Mouse (Mus musculus) right cerebral cortex, adult 18-20 months (tissue): ENCODE results near the gene Cep131.

Source experiments
- DNase-seq: peaks from one replicate; pipeline ENCODE4 v3.0.0; 2022; ENCODE audit warnings: mixed read lengths

The Cep131 gene

DNA sequence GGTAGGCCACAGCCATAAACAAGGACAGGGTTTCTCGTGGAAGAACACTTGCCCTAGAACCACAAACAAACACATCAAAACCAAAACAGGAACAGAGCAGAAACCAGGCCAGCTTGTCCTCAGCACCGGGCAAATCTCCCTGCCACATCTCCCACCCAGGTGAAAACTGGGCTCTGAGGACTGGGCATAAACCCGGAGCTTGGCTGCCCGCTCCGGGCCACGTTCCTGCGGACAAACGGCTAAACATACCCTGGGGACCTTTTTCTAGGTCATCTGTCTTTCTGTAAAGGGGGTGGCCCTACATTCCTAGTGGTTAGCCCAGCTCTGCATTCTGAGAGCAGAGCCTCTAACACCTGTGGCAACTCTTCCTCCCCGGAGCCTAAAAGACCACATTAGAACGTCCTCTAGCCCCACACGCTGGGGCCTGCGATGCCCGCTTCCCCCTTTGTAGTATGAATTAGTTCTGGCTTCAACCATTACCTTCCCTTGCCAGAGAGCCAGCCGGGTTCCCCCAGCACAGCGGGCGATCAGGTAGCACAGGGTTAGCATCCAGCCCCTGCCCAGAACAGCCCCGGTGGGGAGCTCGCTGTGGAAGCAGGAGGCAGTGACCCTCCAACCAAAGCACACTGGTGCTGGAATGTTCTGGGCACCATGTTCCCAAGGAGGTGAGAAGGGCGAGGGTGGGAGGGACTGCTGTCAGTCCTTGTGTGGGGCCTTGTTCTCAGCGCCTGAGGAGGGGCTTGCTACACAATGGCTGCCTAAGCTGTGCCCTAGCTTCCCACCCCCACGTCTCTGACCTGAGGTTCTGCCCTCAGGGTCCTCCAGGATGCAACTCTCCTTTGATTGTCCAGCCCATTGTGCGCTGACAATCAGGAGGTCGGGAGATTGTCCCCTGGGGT, 66.8 kb downstream of the Cep131 start:
- DNase-seq: no peak

DNA sequence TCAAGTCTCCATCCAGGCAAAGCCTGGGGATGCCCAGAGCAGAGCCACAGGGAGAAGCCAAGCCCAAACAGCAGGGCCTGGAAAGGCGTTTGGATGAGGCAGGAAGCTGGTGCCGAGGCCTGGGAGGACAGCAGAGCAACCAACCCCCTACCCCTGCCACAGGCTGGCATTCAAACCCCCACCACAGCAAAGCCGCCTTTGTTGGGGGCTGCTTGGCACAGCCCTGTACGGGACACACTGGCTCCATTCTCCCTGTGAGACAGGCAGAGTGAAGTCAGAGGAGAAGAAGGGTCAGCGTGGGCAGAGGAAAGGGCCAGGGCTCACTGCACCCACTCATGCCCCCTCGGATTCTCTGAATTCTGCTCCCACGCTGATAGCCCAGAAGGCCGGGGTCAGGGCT, 69.6 kb downstream of the Cep131 start:
- no peak for DNase-seq

- DNase-seq: no peak
Observed at GRCm38 (mm10) chr11:120014758-120015157, 71.9 kb downstream of the Cep131 start.
